Mouse (Mus musculus) E14TG2a.4 (cell line): ENCODE measurements at regions not wholly inside any gene's neighbourhood (a gene's known extent, or its start where the extent isn't known, plus 50 kb on each side); places are given as distances from the start of the nearest gene placed in this dataset.

Experiments used
- H3K27me3 ChIP-seq: 2 replicates; pipeline ENCODE4 v1.6.1; 2014; ENCODE audit warnings: low read length, control low read depth; ENCODE audit not compliant: insufficient read depth
- H3K36me3 ChIP-seq: 2 replicates; pipeline ENCODE4 v1.6.1; 2014; ENCODE audit warnings: low read length, control low read depth; ENCODE audit not compliant: insufficient read depth
- H3K4me1 ChIP-seq: replicated peaks from 2 replicates; pipeline ENCODE4 v1.6.1; 2014; ENCODE audit warnings: low read depth, low read length, control low read depth
- H3K4me3 ChIP-seq: replicated peaks from 2 replicates; pipeline ENCODE4 v1.5.1; 2014; ENCODE audit warnings: mild to moderate bottlenecking, low read length
- H3K9me3 ChIP-seq: 2 replicates; pipeline ENCODE4 v1.6.1; 2014; ENCODE audit warnings: low read length, control low read depth
- CTCF ChIP-seq: conservative IDR thresholded peaks from 2 replicates; pipeline ENCODE4 v1.5.1; 2014; ENCODE audit warnings: low read length
- NANOG ChIP-seq: IDR thresholded peaks from 2 replicates; pipeline ENCODE4 v1.6.1; 2014; ENCODE audit warnings: borderline replicate concordance, low read length, mixed read lengths
- POU5F1 ChIP-seq: IDR thresholded peaks from 2 replicates; pipeline ENCODE4 v1.6.1; 2014; ENCODE audit warnings: low read length, borderline replicate concordance

DNA sequence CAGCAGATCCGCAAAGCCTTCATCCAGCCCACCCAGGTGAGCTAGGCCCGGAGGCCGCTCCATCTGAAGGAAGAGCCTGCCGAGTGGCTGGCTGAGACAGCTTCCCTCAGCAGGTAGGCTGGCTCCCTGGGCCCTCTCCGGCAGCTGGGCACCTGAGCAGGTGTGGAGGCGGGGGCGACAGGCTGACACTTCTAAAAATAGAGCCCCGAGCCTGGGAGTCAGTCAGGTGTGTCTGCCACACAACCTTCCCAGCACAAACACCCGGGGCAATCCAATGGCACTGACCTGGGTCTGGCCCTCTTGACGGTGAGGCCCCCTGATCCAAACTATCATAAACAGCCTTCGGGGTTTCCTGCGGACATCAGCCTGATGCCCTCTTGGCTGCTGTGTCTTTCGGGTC, 58.5 kb downstream of the Zfp36l2 start:
- H3K4me3 ChIP-seq = peak overlapping the region; percentile 64
- H3K9me3 ChIP-seq = no peaks in the 10 kb centered on the region
- TF ChIP-seq CTCF (no peak), NANOG (no peak), POU5F1 (no peak)
- no peaks in the 10 kb centered on the region for H3K36me3 ChIP-seq
- H3K27me3 ChIP-seq = peaks cover 11% of the 10 kb centered on the region
- peaks cover 47% of the 10 kb centered on the region for H3K4me1 ChIP-seq

DNA sequence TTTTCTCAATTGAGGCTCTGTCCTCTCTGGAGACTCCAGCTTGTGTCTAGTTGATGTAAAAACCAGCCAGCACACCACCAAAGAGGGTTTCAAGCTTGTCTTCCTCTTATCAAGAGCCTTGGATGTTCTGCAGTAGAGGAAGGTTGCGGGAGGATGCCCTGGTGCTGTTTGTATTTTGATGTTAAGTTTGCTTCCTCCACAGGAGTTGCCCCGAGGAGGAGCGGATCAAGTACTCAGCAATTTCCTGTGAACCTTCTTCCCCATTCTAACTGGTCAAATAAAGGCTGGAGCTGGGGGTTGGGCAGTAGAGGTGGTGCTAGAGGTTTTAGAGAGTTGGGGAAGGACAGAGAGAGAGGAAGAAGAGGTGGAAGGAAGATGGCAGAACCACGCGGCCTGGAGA, 59.5 kb downstream of the Zfp36l2 start:
- no peaks in the 10 kb centered on the region for H3K9me3 ChIP-seq
- TF ChIP-seq NANOG = 0 out of 2 replicates have a peak, but pooled peaks have one; percentile 43
- TF ChIP-seq POU5F1 = no peak
- no peak for TF ChIP-seq CTCF
- H3K27me3 ChIP-seq = peaks cover 16% of the 10 kb centered on the region

DNA sequence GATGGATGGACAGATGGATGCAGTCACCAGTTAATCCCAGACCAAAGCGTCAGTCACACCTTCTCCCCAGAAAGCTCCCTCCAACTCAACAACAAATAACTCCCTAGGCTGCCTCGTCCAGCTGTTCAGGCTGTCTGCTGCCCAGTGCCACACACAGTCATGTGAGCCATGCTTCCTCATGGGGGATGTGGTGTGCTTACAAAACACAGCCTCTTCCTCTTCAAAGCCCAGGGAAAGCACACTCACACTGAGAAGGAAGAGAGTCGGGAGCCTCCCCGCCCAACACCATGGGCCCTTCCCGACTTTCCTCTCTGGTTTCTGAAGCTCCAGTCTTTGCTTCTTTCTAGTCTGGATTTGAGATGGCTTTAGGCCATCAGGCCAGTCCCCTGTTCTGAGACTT, 61.6 kb downstream of the Zfp36l2 start:
- no peak for TF ChIP-seq CTCF
- TF ChIP-seq NANOG = no peak
- no peak for TF ChIP-seq POU5F1

More for the DNA sequence above, 59.5 kb downstream of the Zfp36l2 start:
- Histone ChIP-seq H3K4me1 (peaks cover 40% of the 10 kb centered on the region), H3K36me3 (no peaks in the 10 kb centered on the region), H3K4me3 (no peak overlapping the region)

DNA sequence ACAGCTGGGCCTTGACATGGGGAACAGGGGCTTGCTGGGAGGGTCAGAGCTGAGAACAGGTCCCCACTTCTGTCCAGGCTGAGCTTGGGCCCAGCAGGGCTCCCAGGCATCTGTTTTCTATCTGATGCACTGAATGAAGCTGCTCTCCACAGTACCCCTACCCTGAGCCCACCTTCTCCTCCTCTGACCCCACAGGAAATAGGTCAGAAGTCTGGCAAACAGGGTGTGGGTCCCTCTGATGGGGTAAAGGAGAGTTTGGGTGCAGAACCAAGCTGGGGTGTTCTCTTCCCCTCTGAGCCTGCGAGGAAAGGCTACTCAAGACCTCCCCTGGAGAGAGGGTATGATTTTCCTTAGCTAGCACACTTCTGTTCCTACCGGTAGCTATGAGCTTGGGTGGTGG, 64.6 kb downstream of the Zfp36l2 start:
- Histone ChIP-seq H3K4me3 (no peak overlapping the region), H3K27me3 (peaks cover 39% of the 10 kb centered on the region), H3K4me1 (peaks cover 19% of the 10 kb centered on the region), H3K36me3 (no peaks in the 10 kb centered on the region), H3K9me3 (no peaks in the 10 kb centered on the region)
- TF ChIP-seq NANOG (no peak), CTCF (no peak), POU5F1 (no peak)

More for the DNA sequence above, 61.6 kb downstream of the Zfp36l2 start:
- Histone ChIP-seq H3K4me1 (peaks cover 40% of the 10 kb centered on the region), H3K9me3 (no peaks in the 10 kb centered on the region), H3K36me3 (no peaks in the 10 kb centered on the region), H3K4me3 (no peak overlapping the region), H3K27me3 (peaks cover 16% of the 10 kb centered on the region)

DNA sequence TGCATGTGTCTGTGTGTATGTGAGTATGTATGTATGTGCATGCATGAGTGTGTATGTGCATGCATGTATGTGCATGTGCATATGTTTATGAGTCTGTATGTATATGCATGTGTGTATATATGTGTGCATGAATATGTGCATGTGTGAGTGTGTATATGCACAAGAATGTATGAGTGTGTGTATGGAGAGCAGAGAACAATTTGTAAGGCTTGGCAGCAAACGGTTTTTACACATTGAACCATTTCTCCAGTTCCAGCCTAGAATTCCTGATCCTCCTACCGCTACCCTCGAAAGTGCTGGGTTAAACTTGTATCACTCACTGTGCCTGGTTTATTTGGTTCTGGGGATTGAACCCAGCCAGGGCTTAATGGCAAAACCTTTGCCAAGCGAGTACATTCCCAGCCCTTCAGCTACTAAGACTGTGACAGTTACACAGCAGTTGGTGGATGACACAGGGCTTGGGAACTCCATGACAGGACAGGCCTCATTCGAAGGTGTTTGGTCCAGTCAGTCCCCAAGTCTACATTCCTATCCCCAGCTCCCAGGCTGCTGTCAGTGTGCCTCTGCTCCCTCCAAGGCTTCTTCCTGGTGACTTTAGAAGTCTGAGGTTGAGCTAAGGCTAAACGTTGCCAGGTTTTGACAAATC, 65.1 kb downstream of the Zfp36l2 start:
- H3K9me3 ChIP-seq = no peaks in the 10 kb centered on the region
- TF ChIP-seq CTCF (no peak), NANOG (no peak), POU5F1 (no peak)
- peaks cover 42% of the 10 kb centered on the region for H3K27me3 ChIP-seq
- H3K36me3 ChIP-seq = no peaks in the 10 kb centered on the region
- H3K4me1 ChIP-seq = peaks cover 13% of the 10 kb centered on the region
- no peak overlapping the region for H3K4me3 ChIP-seq

DNA sequence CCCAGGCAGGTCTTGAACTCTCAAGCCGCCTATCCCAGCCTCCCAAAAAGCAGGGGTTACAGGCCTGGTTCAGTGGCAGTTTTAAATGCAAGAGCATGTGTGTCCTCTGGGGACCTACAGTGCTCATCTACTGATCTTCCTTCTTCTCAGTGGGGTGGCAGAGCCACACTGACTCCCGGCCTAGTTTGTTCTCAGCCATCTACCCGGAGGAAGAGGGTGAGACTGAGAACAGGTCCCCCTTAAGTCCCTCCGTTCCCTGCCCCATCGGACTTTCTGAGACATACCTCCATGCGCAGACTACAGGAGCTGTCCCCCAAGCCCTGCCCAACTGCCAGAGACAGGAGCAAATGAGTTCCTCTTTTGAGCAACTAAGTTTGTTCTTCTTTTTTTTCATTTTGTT, 66.5 kb downstream of the Zfp36l2 start:
- no peaks in the 10 kb centered on the region for H3K36me3 ChIP-seq
- H3K4me1 ChIP-seq = peaks cover 3% of the 10 kb centered on the region
- H3K9me3 ChIP-seq = no peaks in the 10 kb centered on the region
- TF ChIP-seq NANOG (no peak), POU5F1 (no peak), CTCF (no peak)
- no peak overlapping the region for H3K4me3 ChIP-seq
- peaks cover 43% of the 10 kb centered on the region for H3K27me3 ChIP-seq

DNA sequence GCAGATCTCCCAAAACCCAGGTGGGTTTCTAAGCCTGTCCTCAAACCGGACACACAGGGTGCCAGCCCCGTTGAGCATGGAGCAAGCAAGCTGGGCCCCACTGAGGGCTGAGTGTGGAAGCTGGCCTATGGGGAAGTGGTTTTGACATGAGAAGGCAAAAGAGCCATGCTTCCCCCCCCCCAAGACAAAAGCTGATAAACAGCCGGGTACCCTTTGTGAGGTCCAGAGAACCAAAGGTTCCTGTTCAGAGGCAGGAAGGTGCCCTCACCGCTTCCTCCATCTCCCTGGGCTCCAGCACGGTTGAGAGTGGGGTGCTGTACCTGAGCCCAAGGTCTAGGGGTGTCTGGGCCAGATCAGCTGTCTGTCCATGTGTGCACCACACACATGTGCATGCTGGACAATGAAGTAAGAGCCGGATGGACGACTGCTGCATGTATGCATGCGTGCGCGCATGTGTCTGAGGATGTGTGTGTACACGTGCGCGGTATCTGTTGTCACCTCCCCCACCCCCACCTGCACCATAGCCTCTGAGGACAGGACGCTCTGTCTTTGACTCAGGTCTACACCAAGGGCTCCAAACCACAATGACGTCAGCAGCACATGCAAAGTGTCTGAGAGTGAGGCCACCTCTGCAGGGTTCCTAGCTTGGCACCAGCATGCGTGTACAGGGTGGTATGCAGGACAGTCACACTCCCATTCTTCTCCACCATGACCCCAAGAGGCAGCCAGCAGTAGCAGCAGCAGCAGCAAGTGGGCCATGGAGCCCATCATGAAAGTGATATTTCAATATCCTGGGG, 68.3 kb downstream of the Zfp36l2 start:
- Histone ChIP-seq H3K27me3 (peaks cover 42% of the 10 kb centered on the region), H3K36me3 (no peaks in the 10 kb centered on the region), H3K4me1 (peaks cover 7% of the 10 kb centered on the region), H3K4me3 (no peak overlapping the region), H3K9me3 (no peaks in the 10 kb centered on the region)
- TF ChIP-seq CTCF = no peak
- TF ChIP-seq POU5F1 = no peak
- TF ChIP-seq NANOG = no peak

DNA sequence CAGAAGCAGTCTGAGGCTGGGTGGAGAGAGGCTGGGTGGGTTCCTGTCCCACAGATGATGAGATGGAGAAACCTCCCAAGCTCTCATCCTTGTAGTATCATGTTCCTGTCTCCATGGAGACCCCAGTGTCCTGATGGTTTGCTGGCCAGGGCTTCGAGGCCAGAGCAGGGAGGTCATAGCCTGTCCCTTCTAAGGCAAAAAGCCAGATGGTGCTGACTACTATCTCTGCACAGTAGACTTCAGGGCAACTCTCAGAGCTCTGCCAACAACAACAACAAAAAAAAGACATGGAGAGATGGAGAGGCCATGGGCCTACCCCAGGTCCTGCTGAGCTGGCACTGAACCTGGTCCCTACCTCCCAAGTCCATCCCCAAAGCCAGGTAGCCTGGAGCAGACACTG, 69.0 kb downstream of the Zfp36l2 start:
- no peak for TF ChIP-seq CTCF
- no peak for TF ChIP-seq POU5F1
- TF ChIP-seq NANOG = no peak
- Histone ChIP-seq H3K9me3 (no peaks in the 10 kb centered on the region), H3K4me3 (no peak overlapping the region), H3K4me1 (peaks cover 12% of the 10 kb centered on the region), H3K36me3 (no peaks in the 10 kb centered on the region), H3K27me3 (peaks cover 39% of the 10 kb centered on the region)

DNA sequence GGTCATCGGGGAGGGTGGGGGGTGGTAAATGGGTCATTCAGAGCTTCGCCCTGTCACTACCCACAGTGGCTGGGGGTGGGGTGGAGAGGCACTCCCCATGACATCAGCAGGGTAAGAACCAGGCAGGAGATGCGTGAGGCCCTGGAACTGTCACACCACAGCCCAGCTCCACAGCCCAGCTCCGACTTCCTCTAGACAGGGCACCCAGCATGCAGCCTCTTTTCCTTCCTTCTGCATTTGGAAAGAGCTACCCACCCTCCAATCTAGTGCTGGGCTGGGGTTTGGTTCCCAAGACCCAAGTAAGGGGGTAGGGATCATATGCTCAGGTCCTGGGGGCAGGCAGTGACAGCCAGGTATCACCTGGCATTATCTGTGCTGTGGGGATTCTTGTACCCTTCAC, 69.5 kb downstream of the Zfp36l2 start:
- no peak overlapping the region for H3K4me3 ChIP-seq
- H3K36me3 ChIP-seq = no peaks in the 10 kb centered on the region
- TF ChIP-seq CTCF (no peak), POU5F1 (no peak), NANOG (no peak)
- H3K4me1 ChIP-seq = peaks cover 17% of the 10 kb centered on the region
- H3K9me3 ChIP-seq = no peaks in the 10 kb centered on the region
- H3K27me3 ChIP-seq = peaks cover 40% of the 10 kb centered on the region
